Mouse (Mus musculus): ENCODE results near the gene Nrip1.

DNA sequence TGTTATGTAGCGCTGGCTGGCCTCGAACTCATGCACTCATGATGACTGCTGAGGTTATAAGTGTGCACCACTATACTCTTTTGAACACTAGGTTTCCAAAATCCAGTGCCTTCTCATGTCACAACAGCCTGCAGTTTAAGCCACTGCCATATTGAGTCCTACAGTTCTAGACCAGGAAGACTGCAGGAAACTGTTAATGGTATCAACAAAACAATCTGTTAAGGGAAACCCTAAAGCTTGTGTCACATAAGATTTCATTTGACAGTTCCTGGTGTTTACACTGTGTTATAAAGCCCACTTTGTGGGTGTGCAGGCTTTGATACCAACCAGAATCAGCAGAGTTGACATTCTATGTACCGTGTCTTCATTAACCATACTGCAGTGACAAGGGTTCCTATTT lies 3.6 kb upstream of the Nrip1 start:
- no peak for TF ChIP-seq POLR2A (IDR thresholded peaks at IDR 0.05; ENCODE audit: borderline replicate concordance, insufficient read depth, low read length)
- no peak for TF ChIP-seq CTCF (IDR thresholded peaks at IDR 0.05; ENCODE audit: borderline replicate concordance, insufficient read depth, low read depth, low read length)
